Mouse (Mus musculus) cerebellum, adult 2 months (tissue): ENCODE data around the gene Cactin.

Experiments used
- CTCF ChIP-seq: fragments of 200-500 bp; IDR thresholded peaks from 2 replicates; pipeline ENCODE4 v1.5.1; 2011; ENCODE audit warnings: low read depth, mild to moderate bottlenecking, control low read depth, low read length, moderate library complexity, borderline replicate concordance; ENCODE audit not compliant: insufficient read depth
- POLR2A ChIP-seq: fragments of 200-500 bp; IDR thresholded peaks from 2 replicates; pipeline ENCODE4 v1.6.1; 2011; ENCODE audit warnings: low read length, control low read depth, borderline replicate concordance; ENCODE audit not compliant: insufficient read depth

DNA sequence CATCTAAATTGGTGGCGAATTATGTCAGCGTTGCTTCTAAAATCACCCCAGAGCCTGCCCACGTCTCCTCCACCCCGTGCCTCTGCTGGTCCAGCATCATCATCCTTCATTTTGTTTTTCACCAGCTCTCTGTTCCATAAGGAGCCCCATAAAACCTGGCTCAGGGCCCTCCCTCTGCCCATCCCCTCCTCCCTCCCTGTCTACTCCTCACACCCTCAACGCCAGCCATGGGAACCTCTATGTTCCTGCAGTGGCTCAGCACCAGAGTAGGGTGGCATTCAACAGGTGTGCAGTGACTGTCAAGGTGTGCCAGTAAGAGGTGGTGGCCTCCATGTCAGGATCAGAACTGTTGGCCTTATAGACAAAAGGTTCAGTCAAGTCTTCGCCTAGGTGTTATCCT is 25.7 kb upstream of the Cactin start:
- TF ChIP-seq CTCF = no peak
- TF ChIP-seq POLR2A = no peak
